Comparison of ENCODE assay signal across 24 mouse cellular contexts in the genomic region with DNA sequence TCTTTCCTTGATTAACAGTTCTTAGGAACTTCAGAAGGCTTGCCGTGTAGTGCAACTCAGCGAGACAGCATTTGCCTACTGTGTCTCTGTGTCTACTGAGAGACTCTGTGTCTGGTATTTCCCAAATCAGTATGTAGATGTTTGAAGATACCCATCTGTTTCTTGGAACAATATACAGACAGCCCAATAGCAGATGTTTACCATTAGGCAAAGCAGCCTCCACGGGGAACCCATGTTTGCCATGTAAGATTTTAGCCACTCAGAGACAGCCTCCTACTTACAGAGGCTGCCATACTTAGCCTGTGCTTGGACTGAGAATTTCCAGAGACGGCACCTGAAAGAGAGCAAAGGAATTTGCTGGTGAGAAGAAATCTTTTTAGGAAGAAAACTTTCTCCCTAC.
DNase-seq lines count a peak whose midpoint lies in the region; ATAC-seq lines count a peak whose summit lies in the region.
"Had no signal": no experiment of that assay in that cellular context is flagged by ENCODE, and none has a peak within 500 bp of the region (broad histone marks: within the 10 kb centered on the region; RNA-seq: fewer than 3 reads in every experiment).

No protein-coding gene starts in this region.

- H3K36me3 ChIP-seq in kidney, embryonic 16.5 days (ENCODE audit: insufficient read depth, low read length): no peaks in the 10 kb centered on the region
- no peaks in the 10 kb centered on the region for H3K36me3 ChIP-seq in embryonic facial prominence, embryonic 14.5 days (ENCODE audit: control insufficient read depth, insufficient read depth, low read length)
- H3K36me3 ChIP-seq: embryonic facial prominence, embryonic 12.5 days; forebrain, embryonic 12.5 days; G1E; heart, embryonic 10.5 days; hindbrain, embryonic 12.5 days had no signal

- H3K9ac ChIP-seq in kidney, embryonic 16.5 days (replicated peaks; ENCODE audit: low read length): no peak overlapping the region
- no peak overlapping the region for H3K9ac ChIP-seq in embryonic facial prominence, embryonic 14.5 days (ENCODE audit: low read depth, low read length)
- H3K9ac ChIP-seq: embryonic facial prominence, embryonic 12.5 days; forebrain, embryonic 12.5 days; hindbrain, embryonic 12.5 days had no signal

- peak; percentile 27; the same call in 1 of the 2 replicates for ATAC-seq in kidney, embryonic 16.5 days (ENCODE audit: low FRiP score, low TSS enrichment)
- ATAC-seq in embryonic facial prominence, embryonic 14.5 days (ENCODE audit: low read depth): no peak
- ATAC-seq: CD4-positive, CD25-positive, alpha-beta regulatory T cell, adult 4 months; forebrain, embryonic 16.5 days; hindbrain, embryonic 16.5 days had no signal

- 38% methylated on average over 4 of the region's 4 CpGs for WGBS in kidney, embryonic 16.5 days
- WGBS in embryonic facial prominence, embryonic 14.5 days: 22% methylated on average over 4 of the region's 4 CpGs

- H3K4me2 ChIP-seq in kidney, embryonic 16.5 days (replicated peaks; ENCODE audit: low read depth, low read length): no peak overlapping the region
- no peak overlapping the region for H3K4me2 ChIP-seq in embryonic facial prominence, embryonic 14.5 days (ENCODE audit: low read depth, low read length)
- H3K4me2 ChIP-seq: embryonic facial prominence, embryonic 12.5 days; forebrain, embryonic 12.5 days; hindbrain, embryonic 12.5 days had no signal

- H3K4me3 ChIP-seq in kidney, embryonic 16.5 days (ENCODE audit: low read length): no peak overlapping the region
- no peak overlapping the region for H3K4me3 ChIP-seq in embryonic facial prominence, embryonic 14.5 days (ENCODE audit: low read depth, low read length)
- H3K4me3 ChIP-seq: embryonic facial prominence, embryonic 12.5 days; forebrain, embryonic 12.5 days; heart, embryonic 10.5 days; hindbrain, embryonic 12.5 days had no signal

- H3K4me1 ChIP-seq in kidney, embryonic 16.5 days (ENCODE audit: insufficient read depth, low read length): peaks cover 21% of the 10 kb centered on the region; the same call in 1 of the 2 replicates
- peaks cover 11% of the 10 kb centered on the region for H3K4me1 ChIP-seq in embryonic facial prominence, embryonic 14.5 days (ENCODE audit: control insufficient read depth, insufficient read depth, low read length)
- H3K4me1 ChIP-seq: forebrain, embryonic 12.5 days; hindbrain, embryonic 12.5 days had no signal

- DNase-seq in embryo, embryonic 10 days (ENCODE audit: low spot score): peak; percentile 38
- no peak for DNase-seq in embryo, embryonic 9.5 days (ENCODE audit: extremely low spot score)
- DNase-seq in kidney, postnatal 25 days: no peak
- DNase-seq in embryo, embryonic 10.5 days (ENCODE audit: low spot score): peak; percentile 50
- DNase-seq in embryonic facial prominence, embryonic 14.5 days (ENCODE audit: low spot score): peak; percentile 56
- no peak for DNase-seq in layer of hippocampus, adult 9-10 months (ENCODE audit: low spot score)
- DNase-seq: adrenal gland, adult 8-10 months; adrenal gland, postnatal 36 days; B cell, adult 2 months; cerebellum, adult 2 months; cerebellum, postnatal 10 days; gastrocnemius, postnatal 10 days; heart, adult 18-20 months; heart, postnatal 10 days; heart, postnatal 4 days had no signal

- H3K27me3 ChIP-seq in kidney, embryonic 16.5 days (ENCODE audit: insufficient read depth, low read length): no peaks in the 10 kb centered on the region; the same call in 1 of the 2 replicates
- no peaks in the 10 kb centered on the region for H3K27me3 ChIP-seq in embryonic facial prominence, embryonic 14.5 days (replicated peaks; ENCODE audit: control insufficient read depth, insufficient read depth, low read length)
- H3K27me3 ChIP-seq: embryonic facial prominence, embryonic 12.5 days had no signal

- peaks cover 5% of the 10 kb centered on the region; the same call in 1 of the 2 replicates for H3K9me3 ChIP-seq in kidney, embryonic 16.5 days (ENCODE audit: low read length)
- no peaks in the 10 kb centered on the region for H3K9me3 ChIP-seq in embryonic facial prominence, embryonic 14.5 days (ENCODE audit: control insufficient read depth, low read length)
- H3K9me3 ChIP-seq: embryonic facial prominence, embryonic 12.5 days; forebrain, embryonic 12.5 days; heart, embryonic 10.5 days had no signal

- H3K27ac ChIP-seq in kidney, embryonic 16.5 days (ENCODE audit: low read length): no peak overlapping the region
- no peak overlapping the region for H3K27ac ChIP-seq in embryonic facial prominence, embryonic 14.5 days (replicated peaks; ENCODE audit: low read depth, low read length)
- H3K27ac ChIP-seq: embryonic facial prominence, embryonic 12.5 days; forebrain, embryonic 12.5 days; heart, embryonic 10.5 days; hindbrain, embryonic 12.5 days had no signal

Comparison
In these comparisons a context has a peak if more than half of its experiments do, and no peak if none do; other contexts are left out.
1. DNase-seq: peak in embryo, embryonic 10 days (single experiment), embryo, embryonic 10.5 days (single experiment) and embryonic facial prominence, embryonic 14.5 days (single experiment); none in embryo, embryonic 9.5 days (single experiment), kidney, postnatal 25 days (0 of 2) and layer of hippocampus, adult 9-10 months (single experiment).